Mouse (Mus musculus) forebrain, embryonic 11.5 days (tissue): Measurements from ENCODE around the gene Aoc2. TPM values are rescaled to one million over a fixed set of nuclear protein-coding genes. Genes with fewer than 3 reads are reported as not detected.
"Not testable (repeated sequence)": the region's sequence is repeated elsewhere in the genome, so short reads cannot be mapped to it uniquely, and the experiment has no call there.

ENCODE experiments used
- ATAC-seq: fragments of 200-750 bp; cut with Nextera tagmentation; replicated peaks from 2 replicates; pipeline ENCODE4 v1.8.0; 2017; ENCODE audit warnings: moderate TSS enrichment; ENCODE audit not compliant: low FRiP score
- DNase-seq: peaks from one replicate; pipeline ENCODE4 v3.0.0-alpha.2; 2017; ENCODE audit warnings: low spot score
- H3K27ac ChIP-seq: fragments of 300-500 bp; sonication (generic); 2 replicates; pipeline ENCODE4 v1.5.1; 2014; ENCODE audit warnings: low read depth, low read length
- H3K27me3 ChIP-seq: fragments of 300-500 bp; sonication (generic); 2 replicates; pipeline ENCODE4 v1.6.1; 2014; ENCODE audit warnings: mild to moderate bottlenecking, low read length, mixed read lengths; ENCODE audit not compliant: control insufficient read depth, insufficient read depth
- H3K36me3 ChIP-seq: fragments of 300-500 bp; sonication (generic); 2 replicates; pipeline ENCODE4 v1.6.1; 2014; ENCODE audit warnings: mild to moderate bottlenecking, low read length, moderate library complexity, mixed read lengths; ENCODE audit not compliant: control insufficient read depth, insufficient read depth
- H3K4me1 ChIP-seq: fragments of 300-500 bp; sonication (generic); replicated peaks from 2 replicates; pipeline ENCODE4 v1.6.1; 2014; ENCODE audit warnings: low read length, mixed read lengths; ENCODE audit not compliant: control insufficient read depth, insufficient read depth
- H3K4me2 ChIP-seq: fragments of 300-500 bp; sonication (generic); 2 replicates; pipeline ENCODE4 v1.6.1; 2014; ENCODE audit warnings: low read depth, mild to moderate bottlenecking, low read length, moderate library complexity, mixed read lengths; ENCODE audit not compliant: severe bottlenecking
- H3K4me3 ChIP-seq: fragments of 300-500 bp; sonication (generic); 2 replicates; pipeline ENCODE4 v1.5.1; 2014; ENCODE audit warnings: low read depth, low read length
- H3K9ac ChIP-seq: fragments of 300-500 bp; sonication (generic); 2 replicates; pipeline ENCODE4 v1.6.1; 2014; ENCODE audit warnings: low read length
- H3K9me3 ChIP-seq: fragments of 300-500 bp; sonication (generic); 2 replicates; pipeline ENCODE4 v1.6.1; 2016; ENCODE audit warnings: low read length, mixed read lengths; ENCODE audit not compliant: control insufficient read depth
- WGBS: fragments of 180-500 bp; shearing (Covaris S2); extraction: QIAGEN DNeasy Blood & Tissue Kit; methylation state at CpG from one replicate; pipeline ENCODE4 v1.1.7; 2014; 5-methylcytosine and 5-hydroxymethylcytosine counted together
- microRNA-seq: library from miRNA; unstranded; fragments of <30 nt; microRNA quantifications from one replicate; pipeline ENCODE4, GENCODE M21; 2016; ENCODE audit not compliant: insufficient number of aligned reads
- polyA plus RNA-seq: library from polyadenylated mRNA; unstranded; fragments of >200 nt; fragmentation: Nextera tagmentation; extraction: Ambion mirVana; gene quantifications from 2 replicates; pipeline ENCODE4 v1.2.1, GENCODE M21; 2014

The Aoc2 gene
- polyA plus RNA-seq, 1 experiment from 2014 or later: 3.1 TPM

GRCm38 (mm10) chr11:101374421-101374938 lies 49.6 kb downstream of the Aoc2 start:
- Histone ChIP-seq H3K27ac (no peak overlapping the region), H3K4me3 (no peak overlapping the region), H3K9me3 (no peaks in the 10 kb centered on the region), H3K4me1 (no peaks in the 10 kb centered on the region), H3K9ac (no peak overlapping the region), H3K4me2 (no peak overlapping the region), H3K27me3 (no peaks in the 10 kb centered on the region), H3K36me3 (no peaks in the 10 kb centered on the region)
- DNase-seq: no peak
- WGBS: 67% methylated on average over 7 of the region's 7 CpGs
- ATAC-seq: no peak

- ATAC-seq, H3K4me1 ChIP-seq, H3K4me2 ChIP-seq, DNase-seq, H3K4me3 ChIP-seq, H3K9ac ChIP-seq, H3K36me3 ChIP-seq, H3K27ac ChIP-seq, H3K27me3 ChIP-seq, H3K9me3 ChIP-seq: not testable (repeated sequence)
- 94% methylated on average over 8 of the region's 8 CpGs for WGBS
Measured at GRCm38 (mm10) chr11:101378196-101378595, 53.3 kb downstream of the Aoc2 start.

- Histone ChIP-seq H3K9me3 (no peaks in the 10 kb centered on the region), H3K4me3 (no peak overlapping the region), H3K27ac (no peak overlapping the region), H3K36me3 (no peaks in the 10 kb centered on the region), H3K27me3 (no peaks in the 10 kb centered on the region), H3K9ac (no peak overlapping the region), H3K4me1 (no peaks in the 10 kb centered on the region), H3K4me2 (no peak overlapping the region)
- WGBS: 82% methylated on average over 6 of the region's 6 CpGs
- ATAC-seq (no peak), DNase-seq (no peak)
Measured at GRCm38 (mm10) chr11:101378926-101379325, 54.1 kb downstream of the Aoc2 start.

Small RNA genes within 50 kb of the gene (microRNA-seq; reads per million reads assigned to microRNA genes)
- gene Gm25593: not detected

Other genes starting within 250 kb of the Aoc2 start
- gene Hsd17b1, start 246.7 kb upstream of the Aoc2 start, polyA plus RNA-seq: 0.19 TPM in 1 of 2 replicates, not detected in the other
- gene Coasy, start 242.5 kb upstream of the Aoc2 start, polyA plus RNA-seq: 50.4 and 51.5 TPM in 2 replicates
- 41.8 and 44.3 TPM in 2 replicates for gene Mlx, start 237.8 kb upstream of the Aoc2 start, polyA plus RNA-seq
- 74.1 and 79.7 TPM in 2 replicates for gene Psmc3ip, start 229.6 kb upstream of the Aoc2 start, polyA plus RNA-seq
- gene Retreg3, start 205.2 kb upstream of the Aoc2 start, polyA plus RNA-seq: 11.1 and 12.9 TPM in 2 replicates
- 126 and 132 TPM in 2 replicates for gene Tubg1, start 205.1 kb upstream of the Aoc2 start, polyA plus RNA-seq
- gene Tubg2, start 169.2 kb upstream of the Aoc2 start, polyA plus RNA-seq: 3.9 and 4.5 TPM in 2 replicates
- gene Cntnap1, start 154.5 kb upstream of the Aoc2 start, polyA plus RNA-seq: 0.35 and 0.55 TPM in 2 replicates
- gene Plekhh3, start 153.7 kb upstream of the Aoc2 start, polyA plus RNA-seq: 7.9 and 9.1 TPM in 2 replicates
- 0.17 TPM in 1 of 2 replicates, not detected in the other for gene Ccr10, start 149.6 kb upstream of the Aoc2 start, polyA plus RNA-seq
- 10.5 and 12.8 TPM in 2 replicates for gene Ezh1, start 98.6 kb upstream of the Aoc2 start, polyA plus RNA-seq
- 59.4 and 64.3 TPM in 2 replicates for gene Ramp2, start 79.0 kb upstream of the Aoc2 start, polyA plus RNA-seq
- 119 TPM in 2 replicates for gene Vps25, start 71.4 kb upstream of the Aoc2 start, polyA plus RNA-seq
- gene Wnk4, start 64.5 kb upstream of the Aoc2 start, polyA plus RNA-seq: 5.3 and 7.6 TPM in 2 replicates
- gene Cntd1, start 46.1 kb upstream of the Aoc2 start, polyA plus RNA-seq: 1.3 and 2.0 TPM in 2 replicates
- gene Coa3, start 45.9 kb upstream of the Aoc2 start, polyA plus RNA-seq: 179 and 181 TPM in 2 replicates
- gene Becn1, start 22.8 kb upstream of the Aoc2 start, polyA plus RNA-seq: 159 and 165 TPM in 2 replicates
- gene Psme3, start 8.8 kb upstream of the Aoc2 start, polyA plus RNA-seq: 189 and 193 TPM in 2 replicates
- gene Aoc3, start 5.5 kb downstream of the Aoc2 start, polyA plus RNA-seq: not detected in 2 replicates
- gene G6pc, start 42.5 kb downstream of the Aoc2 start, polyA plus RNA-seq: not detected in 2 replicates
- gene Aarsd1, start 92.6 kb downstream of the Aoc2 start, polyA plus RNA-seq: 101 and 111 TPM in 2 replicates
- 8.2 and 9.5 TPM in 2 replicates for gene Gm27029, start 99.7 kb downstream of the Aoc2 start, polyA plus RNA-seq
- 22.5 and 24.5 TPM in 2 replicates for gene Rundc1, start 100.0 kb downstream of the Aoc2 start, polyA plus RNA-seq
- gene Ptges3l, start 100.3 kb downstream of the Aoc2 start, polyA plus RNA-seq: 1.6 and 2.7 TPM in 2 replicates
- gene Rpl27, start 117.2 kb downstream of the Aoc2 start, polyA plus RNA-seq: 370 and 424 TPM in 2 replicates
- 3.8 and 3.9 TPM in 2 replicates for gene Ifi35, start 123.3 kb downstream of the Aoc2 start, polyA plus RNA-seq
- gene Rnd2, start 139.9 kb downstream of the Aoc2 start, polyA plus RNA-seq: 43.5 and 49.0 TPM in 2 replicates
- gene Vat1, start 141.2 kb downstream of the Aoc2 start, polyA plus RNA-seq: 47.0 and 51.4 TPM in 2 replicates
- 27.8 and 32.1 TPM in 2 replicates for gene Brca1, start 226.9 kb downstream of the Aoc2 start, polyA plus RNA-seq
- gene Nbr1, start 227.1 kb downstream of the Aoc2 start, polyA plus RNA-seq: 96.0 and 97.1 TPM in 2 replicates